Mouse (Mus musculus) lung, adult 18-20 months (tissue): ENCODE results near the gene Krtap19-3.

Experiments used
- DNase-seq, 2 experiments: peaks; one replicate each; pipeline ENCODE4 v3.0.0; 2022; ENCODE audit warnings: mixed read lengths in 2 of 2

The Krtap19-3 gene

GRCm38 (mm10) chr16:88877938-88878337 is at the start of gene Krtap19-3:
Gene Krtap19-3, minus strand, starts transcription at chr16:88878038.
- DNase-seq = no peak

- no peak for DNase-seq
These were observed 18.5 kb upstream of the Krtap19-3 start, which contains the start of gene Krtap19-5 for GRCm38 (mm10) chr16:88896357-88896756. Gene Krtap19-5, minus strand, starts transcription at chr16:88896457.

GRCm38 (mm10) chr16:88886870-88887269 is 9.0 kb upstream of the Krtap19-3 start:
- DNase-seq = no peak

- no peak for DNase-seq
These were observed 7.2 kb upstream of the Krtap19-3 start, which contains the start of gene Krtap19-4 for GRCm38 (mm10) chr16:88884989-88885388. Gene Krtap19-4, minus strand, starts transcription at chr16:88885089.

GRCm38 (mm10) chr16:88874169-88874568 is 3.7 kb downstream of the Krtap19-3 start, which contains the start of gene Krtap19-2:
Gene Krtap19-2, minus strand, starts transcription at chr16:88874269.
- no peak for DNase-seq

- no peak for DNase-seq
These were observed 8.5 kb downstream of the Krtap19-3 start, which contains the start of gene Krtap19-1 for GRCm38 (mm10) chr16:88869311-88869710. Gene Krtap19-1, minus strand, starts transcription at chr16:88869411.

GRCm38 (mm10) chr16:88864887-88865407 is 12.9 kb downstream of the Krtap19-3 start:
- no peak for DNase-seq

- no peak for DNase-seq
These were observed 26.4 kb downstream of the Krtap19-3 start for GRCm38 (mm10) chr16:88851450-88851849.

GRCm38 (mm10) chr16:88848558-88848957 is 29.3 kb downstream of the Krtap19-3 start:
- no peak for DNase-seq

- no peak for DNase-seq
These were observed 30.5 kb downstream of the Krtap19-3 start for GRCm38 (mm10) chr16:88847363-88847762.
